Mouse (Mus musculus): ENCODE results near the gene Thoc3. TPM values are rescaled to one million over a fixed set of nuclear protein-coding genes. Genes with fewer than 3 reads are reported as not detected.
A peak's percentile ranks its signal among the peaks of the same experiment; 100 is the strongest.

Thoc3 gene
- total and polyA plus RNA-seq, 2 experiments, result 19.2 to 27.7 TPM

GRCm38 (mm10) chr13:54479286-54479685 is 10.6 kb upstream of the Thoc3 start:
- Histone ChIP-seq H3K27me3 (ENCODE audit: control insufficient read depth, insufficient read depth, low read length) (no peaks in the 10 kb centered on the region), H3K9ac (ENCODE audit: low read depth, low read length) (no peak overlapping the region), H3K36me3 (ENCODE audit: control insufficient read depth, insufficient read depth, low read length) (no peaks in the 10 kb centered on the region), H3K27ac (replicated peaks; ENCODE audit: insufficient read depth, low read depth, low read length) (no peak overlapping the region), H3K4me1 (ENCODE audit: control insufficient read depth, insufficient read depth, low read length) (no peaks in the 10 kb centered on the region), H3K4me3 (ENCODE audit: insufficient read depth, low read depth, low read length) (no peak overlapping the region), H3K79me2 (ENCODE audit: control insufficient read depth, insufficient read depth, low read length) (no peaks in the 10 kb centered on the region)
- 57% methylated on average over 3 of the region's 3 CpGs for WGBS
- DNase-seq (ENCODE audit: extremely low read depth, low read depth, low spot score), result no peak
- no peak for TF ChIP-seq POLR2A (IDR thresholded peaks at IDR 0.05; ENCODE audit: extremely low read depth, insufficient read depth, low read length)
- TF ChIP-seq CTCF (IDR thresholded peaks at IDR 0.05; ENCODE audit: low read depth, low read length), result no peak

- H3K36me3 ChIP-seq (ENCODE audit: control insufficient read depth, insufficient read depth, low read length), result no peaks in the 10 kb centered on the region
- no peak for DNase-seq (ENCODE audit: extremely low read depth, low read depth, low spot score)
- 76% methylated on average over 5 of the region's 5 CpGs for WGBS
- no peak overlapping the region for H3K9ac ChIP-seq (ENCODE audit: low read depth, low read length)
- no peak overlapping the region for H3K4me3 ChIP-seq (ENCODE audit: insufficient read depth, low read depth, low read length)
- TF ChIP-seq CTCF (IDR thresholded peaks at IDR 0.05; ENCODE audit: low read depth, low read length), result no peak
- no peak for TF ChIP-seq POLR2A (IDR thresholded peaks at IDR 0.05; ENCODE audit: extremely low read depth, insufficient read depth, low read length)
- no peak overlapping the region for H3K27ac ChIP-seq (replicated peaks; ENCODE audit: insufficient read depth, low read depth, low read length)
- H3K27me3 ChIP-seq (ENCODE audit: control insufficient read depth, insufficient read depth, low read length), result no peaks in the 10 kb centered on the region
- no peaks in the 10 kb centered on the region for H3K4me1 ChIP-seq (ENCODE audit: control insufficient read depth, insufficient read depth, low read length)
- no peaks in the 10 kb centered on the region for H3K79me2 ChIP-seq (ENCODE audit: control insufficient read depth, insufficient read depth, low read length)
These were observed 7.1 kb upstream of the Thoc3 start for GRCm38 (mm10) chr13:54475702-54476101.

- TF ChIP-seq CTCF (IDR thresholded peaks at IDR 0.05; ENCODE audit: low read depth, low read length) (no peak), POLR2A (IDR thresholded peaks at IDR 0.05; ENCODE audit: extremely low read depth, insufficient read depth, low read length) (no peak)
- no peak overlapping the region for H3K9ac ChIP-seq (ENCODE audit: low read depth, low read length)
- H3K36me3 ChIP-seq (ENCODE audit: control insufficient read depth, insufficient read depth, low read length), result no peaks in the 10 kb centered on the region
- no peak for DNase-seq (ENCODE audit: extremely low read depth, low read depth, low spot score)
- no peak overlapping the region for H3K4me3 ChIP-seq (ENCODE audit: insufficient read depth, low read depth, low read length)
- H3K27me3 ChIP-seq (ENCODE audit: control insufficient read depth, insufficient read depth, low read length), result no peaks in the 10 kb centered on the region
- no peaks in the 10 kb centered on the region for H3K4me1 ChIP-seq (ENCODE audit: control insufficient read depth, insufficient read depth, low read length)
- 71% methylated on average over 2 of the region's 2 CpGs for WGBS
- no peak overlapping the region for H3K27ac ChIP-seq (replicated peaks; ENCODE audit: insufficient read depth, low read depth, low read length)
- H3K79me2 ChIP-seq (ENCODE audit: control insufficient read depth, insufficient read depth, low read length), result no peaks in the 10 kb centered on the region
These were observed 6.3 kb upstream of the Thoc3 start for GRCm38 (mm10) chr13:54474996-54475395.

DNA sequence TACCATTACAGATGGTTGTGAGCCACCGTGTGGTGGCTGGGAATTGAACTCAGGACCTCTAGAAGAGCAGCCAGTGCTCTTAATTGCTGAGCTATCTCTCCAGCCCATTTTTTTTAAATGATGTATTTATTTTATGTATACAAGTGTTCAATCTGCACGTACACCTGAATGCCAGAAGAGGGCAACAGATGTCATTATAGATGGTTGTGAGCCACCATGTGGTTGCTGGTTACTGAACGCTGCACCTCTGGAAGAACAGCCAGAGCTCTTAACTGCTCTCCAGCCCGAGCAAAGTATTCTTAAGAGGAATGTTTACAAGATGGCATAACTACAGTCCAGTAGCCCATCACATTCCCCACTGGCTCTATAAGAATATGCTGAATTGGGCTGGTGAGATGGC is 3.3 kb upstream of the Thoc3 start:
- no peak for TF ChIP-seq POLR2A (IDR thresholded peaks at IDR 0.05; ENCODE audit: extremely low read depth, insufficient read depth, low read length)
- no peak for TF ChIP-seq CTCF (IDR thresholded peaks at IDR 0.05; ENCODE audit: low read depth, low read length)
- peaks cover 10% of the 10 kb centered on the region for H3K79me2 ChIP-seq (ENCODE audit: control insufficient read depth, insufficient read depth, low read length)
- WGBS, result 86% methylated on average over 4 of the region's 4 CpGs
- H3K27me3 ChIP-seq (ENCODE audit: control insufficient read depth, insufficient read depth, low read length), result no peaks in the 10 kb centered on the region
- H3K27ac ChIP-seq (replicated peaks; ENCODE audit: insufficient read depth, low read depth, low read length), result no peak overlapping the region
- no peak for DNase-seq (ENCODE audit: extremely low read depth, low read depth, low spot score)
- peaks cover 6% of the 10 kb centered on the region for H3K4me1 ChIP-seq (ENCODE audit: control insufficient read depth, insufficient read depth, low read length)
- H3K4me3 ChIP-seq (ENCODE audit: insufficient read depth, low read depth, low read length), result no peak overlapping the region
- peaks cover under 1% of the 10 kb centered on the region; the same call in 1 of the 2 replicates for H3K36me3 ChIP-seq (ENCODE audit: control insufficient read depth, insufficient read depth, low read length)
- no peak overlapping the region for H3K9ac ChIP-seq (ENCODE audit: low read depth, low read length)

DNA sequence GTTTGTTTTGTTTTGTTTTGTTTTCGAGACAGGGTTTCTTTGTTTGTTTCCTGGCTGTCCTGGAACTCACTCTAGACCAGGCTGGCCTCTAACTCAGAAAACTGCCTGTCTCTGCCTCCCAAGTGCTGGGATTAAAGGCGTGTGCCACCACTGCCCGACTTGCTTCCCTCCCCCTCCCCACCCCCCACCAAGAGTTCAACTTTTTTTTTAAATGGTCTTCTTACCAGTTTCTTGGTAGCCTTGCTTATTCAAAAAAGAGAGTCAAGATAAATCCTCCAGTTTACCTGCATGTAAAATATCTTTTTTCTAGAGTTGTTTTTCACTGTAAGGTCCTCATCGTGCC is 334 bp upstream of the Thoc3 start:
- peaks cover 15% of the 10 kb centered on the region for H3K79me2 ChIP-seq (ENCODE audit: control insufficient read depth, insufficient read depth, low read length)
- peak overlapping the region; percentile 41 for H3K27ac ChIP-seq (replicated peaks; ENCODE audit: insufficient read depth, low read depth, low read length)
- peaks cover 6% of the 10 kb centered on the region for H3K4me1 ChIP-seq (ENCODE audit: control insufficient read depth, insufficient read depth, low read length)
- 11% methylated on average over 4 of the region's 4 CpGs for WGBS
- no peaks in the 10 kb centered on the region for H3K27me3 ChIP-seq (ENCODE audit: control insufficient read depth, insufficient read depth, low read length)
- H3K4me3 ChIP-seq (ENCODE audit: insufficient read depth, low read depth, low read length), result peak overlapping the region; percentile 96
- H3K36me3 ChIP-seq (ENCODE audit: control insufficient read depth, insufficient read depth, low read length), result peaks cover 25% of the 10 kb centered on the region
- no peak for TF ChIP-seq POLR2A (IDR thresholded peaks at IDR 0.05; ENCODE audit: extremely low read depth, insufficient read depth, low read length)
- TF ChIP-seq CTCF (IDR thresholded peaks at IDR 0.05; ENCODE audit: low read depth, low read length), result no peak
- DNase-seq (ENCODE audit: extremely low read depth, low read depth, low spot score), result no peak
- peak overlapping the region; percentile 25; the same call in 1 of the 2 replicates for H3K9ac ChIP-seq (ENCODE audit: low read depth, low read length)

DNA sequence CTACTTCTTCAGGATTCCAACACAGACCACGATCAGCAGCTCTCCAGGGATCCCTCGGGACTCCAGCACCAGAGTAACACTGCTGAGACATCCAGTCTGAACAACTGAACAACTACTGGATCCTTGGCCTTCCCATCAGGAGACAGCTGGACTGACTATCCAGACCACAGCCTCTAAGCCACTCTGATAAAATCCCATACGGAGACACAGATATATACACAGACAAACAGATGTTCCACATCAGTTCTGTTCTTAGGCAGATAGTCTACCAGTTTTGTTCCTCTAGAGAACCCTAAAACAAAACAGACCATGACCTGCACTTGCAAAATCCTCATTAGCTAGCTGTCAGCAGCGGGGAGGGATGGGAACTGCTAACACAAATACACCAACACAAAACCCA is 9.4 kb downstream of the Thoc3 start:
- no peaks in the 10 kb centered on the region for H3K27me3 ChIP-seq (ENCODE audit: control insufficient read depth, insufficient read depth, low read length)
- DNase-seq (ENCODE audit: extremely low read depth, low read depth, low spot score), result no peak
- H3K4me1 ChIP-seq (ENCODE audit: control insufficient read depth, insufficient read depth, low read length), result peaks cover 4% of the 10 kb centered on the region
- H3K36me3 ChIP-seq (ENCODE audit: control insufficient read depth, insufficient read depth, low read length), result peaks cover 34% of the 10 kb centered on the region
- H3K9ac ChIP-seq (ENCODE audit: low read depth, low read length), result no peak overlapping the region
- H3K27ac ChIP-seq (replicated peaks; ENCODE audit: insufficient read depth, low read depth, low read length), result no peak overlapping the region
- H3K4me3 ChIP-seq (ENCODE audit: insufficient read depth, low read depth, low read length), result no peak overlapping the region
- WGBS, result 85% methylated on average over 4 of the region's 4 CpGs
- no peaks in the 10 kb centered on the region for H3K79me2 ChIP-seq (ENCODE audit: control insufficient read depth, insufficient read depth, low read length)
- no peak for TF ChIP-seq POLR2A (IDR thresholded peaks at IDR 0.05; ENCODE audit: extremely low read depth, insufficient read depth, low read length)
- no peak for TF ChIP-seq CTCF (IDR thresholded peaks at IDR 0.05; ENCODE audit: low read depth, low read length)
